Mouse (Mus musculus) neural tube, embryonic 15.5 days (tissue): ENCODE measurements around the gene Rab12. TPM values are rescaled to one million over a fixed set of nuclear protein-coding genes. Genes with fewer than 3 reads are reported as not detected.

ENCODE experiments used
- ATAC-seq: fragments of 200-750 bp; cut with Nextera tagmentation; 2 replicates; pipeline ENCODE4 v1.8.0; 2017; ENCODE audit warnings: mild to moderate bottlenecking, moderate TSS enrichment, moderate library complexity; ENCODE audit not compliant: low FRiP score
- H3K27ac ChIP-seq: fragments of 300-500 bp; sonication (generic); replicated peaks from 2 replicates; pipeline ENCODE4 v1.5.1; 2015; ENCODE audit warnings: mild to moderate bottlenecking, inconsistent platforms
- H3K27me3 ChIP-seq: fragments of 300-500 bp; sonication (generic); replicated peaks from 2 replicates; pipeline ENCODE4 v1.6.1; 2015; ENCODE audit warnings: inconsistent platforms
- H3K36me3 ChIP-seq: fragments of 300-500 bp; sonication (generic); 2 replicates; pipeline ENCODE4 v1.6.1; 2015; ENCODE audit warnings: inconsistent platforms
- H3K4me1 ChIP-seq: fragments of 300-500 bp; sonication (generic); 2 replicates; pipeline ENCODE4 v1.6.1; 2015; ENCODE audit warnings: inconsistent platforms
- H3K4me2 ChIP-seq: fragments of 300-500 bp; sonication (generic); 2 replicates; pipeline ENCODE4 v1.6.1; 2015; ENCODE audit warnings: inconsistent platforms, mild to moderate bottlenecking, moderate library complexity
- H3K4me3 ChIP-seq: fragments of 300-500 bp; sonication (generic); replicated peaks from 2 replicates; pipeline ENCODE4 v1.5.1; 2015; ENCODE audit warnings: mild to moderate bottlenecking, inconsistent platforms
- H3K9ac ChIP-seq: fragments of 300-500 bp; sonication (generic); replicated peaks from 2 replicates; pipeline ENCODE4 v1.6.1; 2015; ENCODE audit warnings: mild to moderate bottlenecking, inconsistent platforms
- H3K9me3 ChIP-seq: fragments of 300-500 bp; sonication (generic); replicated peaks from 2 replicates; pipeline ENCODE4 v1.6.1; 2016; ENCODE audit warnings: inconsistent platforms
- WGBS: fragments of 180-500 bp; shearing (Covaris S2); methylation state at CpG from one replicate; pipeline ENCODE4 v1.1.7; 2015; ENCODE audit warnings: mixed read lengths; 5-methylcytosine and 5-hydroxymethylcytosine counted together
- polyA plus RNA-seq: library from polyadenylated mRNA; unstranded; fragments of >200 nt; fragmentation: Nextera tagmentation; extraction: Ambion mirVana; gene quantifications from 2 replicates; pipeline ENCODE4 v1.2.1, GENCODE M21; 2015

The Rab12 gene
- polyA plus RNA-seq, 1 experiment from 2014 or later, result 82.6 TPM

GRCm38 (mm10) chr17:66490022-66490601 is 29.4 kb downstream of the Rab12 start:
- Histone ChIP-seq H3K4me3 (no peak overlapping the region), H3K4me1 (no peaks in the 10 kb centered on the region), H3K4me2 (no peak overlapping the region), H3K27ac (no peak overlapping the region), H3K36me3 (peaks cover 13% of the 10 kb centered on the region), H3K9ac (no peak overlapping the region), H3K27me3 (no peaks in the 10 kb centered on the region), H3K9me3 (no peaks in the 10 kb centered on the region)
- ATAC-seq, result peak; percentile 48
- 47% methylated on average over 10 of the region's 10 CpGs for WGBS

GRCm38 (mm10) chr17:66486576-66486975 is 33.0 kb downstream of the Rab12 start:
- 89% methylated on average over 6 of the region's 6 CpGs for WGBS
- no peaks in the 10 kb centered on the region for H3K36me3 ChIP-seq
- no peak overlapping the region for H3K27ac ChIP-seq
- no peak overlapping the region for H3K4me2 ChIP-seq
- H3K4me3 ChIP-seq, result no peak overlapping the region
- H3K27me3 ChIP-seq, result no peaks in the 10 kb centered on the region
- no peak for ATAC-seq
- H3K4me1 ChIP-seq, result no peaks in the 10 kb centered on the region
- H3K9ac ChIP-seq, result no peak overlapping the region
- H3K9me3 ChIP-seq, result no peaks in the 10 kb centered on the region

- H3K27me3 ChIP-seq, result no peaks in the 10 kb centered on the region
These were observed 33.8 kb downstream of the Rab12 start for GRCm38 (mm10) chr17:66485742-66486141.

GRCm38 (mm10) chr17:66484965-66485364 is 34.6 kb downstream of the Rab12 start:
- Histone ChIP-seq H3K9me3 (no peaks in the 10 kb centered on the region), H3K9ac (no peak overlapping the region), H3K27ac (no peak overlapping the region), H3K4me3 (no peak overlapping the region), H3K4me2 (no peak overlapping the region), H3K36me3 (no peaks in the 10 kb centered on the region), H3K4me1 (peaks cover 13% of the 10 kb centered on the region), H3K27me3 (no peaks in the 10 kb centered on the region)
- WGBS, result 68% methylated on average over 2 of the region's 2 CpGs
- no peak for ATAC-seq

More at GRCm38 (mm10) chr17:66485742-66486141, 33.8 kb downstream of the Rab12 start:
- no peak overlapping the region for H3K27ac ChIP-seq
- H3K9me3 ChIP-seq, result no peaks in the 10 kb centered on the region
- peaks cover 5% of the 10 kb centered on the region for H3K4me1 ChIP-seq
- no peak overlapping the region for H3K4me3 ChIP-seq
- 0 out of 2 replicates have a peak, but pooled peaks have one; percentile 53 for ATAC-seq
- no peak overlapping the region for H3K9ac ChIP-seq
- 9% methylated on average over 11 of the region's 11 CpGs for whole genome bisulfite sequencing
- H3K36me3 ChIP-seq, result no peaks in the 10 kb centered on the region
- peak overlapping the region; percentile 26 for H3K4me2 ChIP-seq

GRCm38 (mm10) chr17:66483651-66484454 is 35.7 kb downstream of the Rab12 start:
- ATAC-seq, result no peak
- H3K36me3 ChIP-seq, result no peaks in the 10 kb centered on the region
- no peaks in the 10 kb centered on the region for H3K27me3 ChIP-seq
- H3K27ac ChIP-seq, result no peak overlapping the region
- WGBS, result 78% methylated on average over 9 of the region's 9 CpGs
- no peak overlapping the region for H3K9ac ChIP-seq
- H3K4me2 ChIP-seq, result no peak overlapping the region
- no peak overlapping the region for H3K4me3 ChIP-seq
- H3K9me3 ChIP-seq, result no peaks in the 10 kb centered on the region
- peaks cover 24% of the 10 kb centered on the region for H3K4me1 ChIP-seq

- H3K4me2 ChIP-seq, result no peak overlapping the region
- H3K27ac ChIP-seq, result no peak overlapping the region
- H3K9ac ChIP-seq, result no peak overlapping the region
- WGBS, result 66% methylated on average over 5 of the region's 5 CpGs
- H3K4me1 ChIP-seq, result peaks cover 26% of the 10 kb centered on the region
- H3K9me3 ChIP-seq, result no peaks in the 10 kb centered on the region
- H3K27me3 ChIP-seq, result no peaks in the 10 kb centered on the region
- ATAC-seq, result no peak
- no peak overlapping the region for H3K4me3 ChIP-seq
- no peaks in the 10 kb centered on the region for H3K36me3 ChIP-seq
These were observed 38.2 kb downstream of the Rab12 start for GRCm38 (mm10) chr17:66481295-66481694.

- Histone ChIP-seq H3K4me2 (peak overlapping the region; percentile 47), H3K36me3 (no peaks in the 10 kb centered on the region), H3K9ac (no peak overlapping the region), H3K4me3 (no peak overlapping the region), H3K4me1 (peaks cover 26% of the 10 kb centered on the region), H3K27ac (no peak overlapping the region), H3K9me3 (no peaks in the 10 kb centered on the region), H3K27me3 (no peaks in the 10 kb centered on the region)
- 12% methylated on average over 17 of the region's 17 CpGs for WGBS
- 0 out of 2 replicates have a peak, but pooled peaks have one; percentile 10 for ATAC-seq
These were observed 38.8 kb downstream of the Rab12 start for GRCm38 (mm10) chr17:66480491-66481278.

- Histone ChIP-seq H3K9me3 (no peaks in the 10 kb centered on the region), H3K9ac (no peak overlapping the region), H3K27ac (0 out of 2 replicates have a peak overlapping the region, but pooled peaks have one; percentile 60), H3K27me3 (no peaks in the 10 kb centered on the region), H3K4me2 (peak overlapping the region; percentile 47), H3K36me3 (no peaks in the 10 kb centered on the region), H3K4me1 (peaks cover 26% of the 10 kb centered on the region), H3K4me3 (peak overlapping the region; percentile 9)
- 8% methylated on average over 21 of the region's 21 CpGs for WGBS
- peak; percentile 74 for ATAC-seq
These were observed 39.6 kb downstream of the Rab12 start for GRCm38 (mm10) chr17:66479813-66480490.

GRCm38 (mm10) chr17:66479311-66479710 is 40.2 kb downstream of the Rab12 start:
- WGBS, result 3% methylated on average over 13 of the region's 13 CpGs
- Histone ChIP-seq H3K9ac (0 out of 2 replicates have a peak overlapping the region, but pooled peaks have one; percentile 8), H3K27me3 (no peaks in the 10 kb centered on the region), H3K4me2 (peak overlapping the region; percentile 47), H3K27ac (peak overlapping the region; percentile 60), H3K4me1 (peaks cover 26% of the 10 kb centered on the region), H3K36me3 (no peaks in the 10 kb centered on the region), H3K4me3 (peak overlapping the region; percentile 9), H3K9me3 (no peaks in the 10 kb centered on the region)
- ATAC-seq, result peak; percentile 91

GRCm38 (mm10) chr17:66473205-66473604 is 46.3 kb downstream of the Rab12 start:
- 94% methylated on average over 1 of the region's 1 CpGs for WGBS
- Histone ChIP-seq H3K4me3 (no peak overlapping the region), H3K4me1 (0 out of 2 replicates have a peak, but pooled peaks cover 2% of the 10 kb centered on the region), H3K9me3 (no peaks in the 10 kb centered on the region), H3K4me2 (no peak overlapping the region), H3K9ac (no peak overlapping the region), H3K27me3 (no peaks in the 10 kb centered on the region), H3K27ac (no peak overlapping the region), H3K36me3 (no peaks in the 10 kb centered on the region)
- no peak for ATAC-seq

- H3K4me1 ChIP-seq, result 0 out of 2 replicates have a peak, but pooled peaks cover 2% of the 10 kb centered on the region
- ATAC-seq, result no peak
- H3K9ac ChIP-seq, result no peak overlapping the region
- no peaks in the 10 kb centered on the region for H3K9me3 ChIP-seq
- no peak overlapping the region for H3K4me3 ChIP-seq
- no peaks in the 10 kb centered on the region for H3K27me3 ChIP-seq
- H3K36me3 ChIP-seq, result no peaks in the 10 kb centered on the region
- H3K27ac ChIP-seq, result no peak overlapping the region
- no peak overlapping the region for H3K4me2 ChIP-seq
- 84% methylated on average over 5 of the region's 5 CpGs for WGBS
These were observed 47.8 kb downstream of the Rab12 start for GRCm38 (mm10) chr17:66471775-66472174.
